Mouse (Mus musculus) liver, postnatal 0 days (tissue): ENCODE results near the gene Tab1.

Experiments used
- CTCF ChIP-seq: sonication (generic); IDR thresholded peaks from 2 replicates; pipeline ENCODE4 v1.5.1; 2016; ENCODE audit warnings: antibody characterized with exemption, low read depth
- EP300 ChIP-seq: IDR thresholded peaks from 2 replicates; pipeline ENCODE4 v1.6.1; 2016; ENCODE audit warnings: antibody characterized with exemption, low read depth, mild to moderate bottlenecking

GRCm38 (mm10) chr15:80094201-80094600 is 38.7 kb upstream of the Tab1 start:
- TF ChIP-seq EP300, result no peak
- TF ChIP-seq CTCF, result no peak
